Mouse (Mus musculus): Measurements from ENCODE around the gene Pla2g2c. TPM values are rescaled to one million over a fixed set of nuclear protein-coding genes. Genes with fewer than 3 reads are reported as not detected.
A peak's percentile ranks its signal among the peaks of the same experiment; 100 is the strongest.

The Pla2g2c gene
- polyA plus RNA-seq, 1 experiment from 2014 or later: 0.25 TPM

GRCm38 (mm10) chr4:138710633-138711032 lies 14.0 kb upstream of the Pla2g2c start:
- 88% methylated on average over 11 of the region's 11 CpGs for WGBS
- Histone ChIP-seq H3K9ac (no peak overlapping the region), H3K9me3 (no peaks in the 10 kb centered on the region)

DNA sequence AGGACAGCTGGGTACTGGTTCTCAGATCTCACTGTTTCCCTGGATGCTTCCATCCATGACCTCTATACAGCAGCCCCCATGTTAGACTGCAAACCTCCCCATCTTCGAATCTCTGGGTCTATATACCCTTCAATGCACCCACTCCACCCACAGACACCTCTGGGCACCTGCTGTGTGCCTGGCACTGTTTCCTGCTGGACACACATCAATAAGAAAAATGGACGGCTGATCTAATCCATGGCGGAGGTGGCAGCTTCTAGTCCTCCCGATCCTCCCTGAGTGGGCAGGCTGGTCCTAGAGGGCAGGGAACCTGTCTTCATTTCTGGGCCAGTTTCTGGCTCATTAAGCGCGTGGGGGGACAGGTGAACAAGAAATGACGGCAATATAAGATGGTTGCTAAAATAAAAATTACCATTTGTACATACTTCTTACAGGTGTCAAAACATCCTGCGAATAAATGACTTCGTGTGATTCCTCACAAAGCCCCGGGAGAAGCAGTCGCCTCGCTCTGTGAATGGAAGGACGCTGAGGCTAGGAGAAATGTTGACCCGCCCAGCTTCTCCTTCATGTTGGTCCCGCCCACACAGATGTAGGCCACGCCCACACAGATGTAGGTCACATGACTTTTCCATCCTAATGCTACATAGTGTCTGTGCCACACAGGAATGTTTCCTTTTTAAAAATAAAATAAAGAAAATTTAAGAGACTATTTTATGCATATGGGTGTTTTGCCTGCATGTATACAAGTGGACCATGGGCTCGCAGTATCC lies 13.4 kb upstream of the Pla2g2c start:
- WGBS: 64% methylated on average over 17 of the region's 17 CpGs
- H3K4me1 ChIP-seq (replicated peaks): no peaks in the 10 kb centered on the region
- H3K4me3 ChIP-seq (replicated peaks): no peak overlapping the region
- H3K27me3 ChIP-seq (replicated peaks): no peaks in the 10 kb centered on the region
- H3K4me2 ChIP-seq (replicated peaks): no peak overlapping the region
- ATAC-seq: no peak
- H3K27ac ChIP-seq: no peak overlapping the region
- H3K9me3 ChIP-seq: no peaks in the 10 kb centered on the region
- H3K36me3 ChIP-seq: no peaks in the 10 kb centered on the region
- H3K9ac ChIP-seq: no peak overlapping the region

More at GRCm38 (mm10) chr4:138710633-138711032, 14.0 kb upstream of the Pla2g2c start:
- ATAC-seq: no peak
- Histone ChIP-seq H3K27ac (no peak overlapping the region), H3K4me2 (replicated peaks) (no peak overlapping the region), H3K4me3 (replicated peaks) (no peak overlapping the region), H3K27me3 (replicated peaks) (no peaks in the 10 kb centered on the region), H3K36me3 (no peaks in the 10 kb centered on the region), H3K4me1 (replicated peaks) (no peaks in the 10 kb centered on the region)

GRCm38 (mm10) chr4:138712096-138712495 lies 12.5 kb upstream of the Pla2g2c start:
- WGBS: 75% methylated on average over 11 of the region's 11 CpGs
- Histone ChIP-seq H3K27ac (no peak overlapping the region), H3K27me3 (replicated peaks) (no peaks in the 10 kb centered on the region), H3K4me3 (replicated peaks) (no peak overlapping the region), H3K4me2 (replicated peaks) (no peak overlapping the region), H3K9me3 (no peaks in the 10 kb centered on the region), H3K4me1 (replicated peaks) (no peaks in the 10 kb centered on the region), H3K36me3 (no peaks in the 10 kb centered on the region), H3K9ac (no peak overlapping the region)
- no peak for ATAC-seq

- Histone ChIP-seq H3K27ac (no peak overlapping the region), H3K9ac (no peak overlapping the region), H3K27me3 (replicated peaks) (no peaks in the 10 kb centered on the region), H3K4me1 (replicated peaks) (no peaks in the 10 kb centered on the region), H3K4me2 (replicated peaks) (no peak overlapping the region), H3K36me3 (no peaks in the 10 kb centered on the region), H3K4me3 (replicated peaks) (no peak overlapping the region), H3K9me3 (no peaks in the 10 kb centered on the region)
- ATAC-seq: no peak
- 75% methylated on average over 8 of the region's 8 CpGs for WGBS
Measured at GRCm38 (mm10) chr4:138712621-138713020, 12.0 kb upstream of the Pla2g2c start.

DNA sequence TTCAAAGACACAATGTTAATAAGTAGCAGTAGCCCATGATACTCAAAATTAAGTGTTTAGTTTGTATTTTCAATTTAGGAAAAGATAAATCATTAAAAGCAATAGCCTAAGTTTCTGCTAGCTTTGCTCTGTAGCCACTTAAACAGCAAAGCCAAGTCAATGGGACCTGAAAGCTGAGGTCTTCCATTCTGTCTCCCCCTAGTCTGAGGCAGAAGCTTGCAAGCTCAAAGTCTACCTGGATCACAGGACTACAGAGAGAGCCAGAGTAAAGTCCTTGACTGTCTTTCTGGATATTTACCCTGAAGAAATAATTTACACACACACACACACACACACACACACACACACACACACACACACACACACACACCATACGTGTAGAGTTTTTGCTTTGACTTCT lies 10.4 kb upstream of the Pla2g2c start:
- Histone ChIP-seq H3K4me1 (replicated peaks) (no peaks in the 10 kb centered on the region), H3K4me3 (replicated peaks) (no peak overlapping the region), H3K27ac (no peak overlapping the region), H3K36me3 (no peaks in the 10 kb centered on the region), H3K27me3 (replicated peaks) (no peaks in the 10 kb centered on the region), H3K9ac (no peak overlapping the region), H3K4me2 (replicated peaks) (no peak overlapping the region), H3K9me3 (no peaks in the 10 kb centered on the region)
- no peak for ATAC-seq
- 84% methylated on average over 1 of the region's 1 CpGs for WGBS

- WGBS: 78% methylated on average over 9 of the region's 9 CpGs
Measured at GRCm38 (mm10) chr4:138716697-138717096, 7.9 kb upstream of the Pla2g2c start.

DNA sequence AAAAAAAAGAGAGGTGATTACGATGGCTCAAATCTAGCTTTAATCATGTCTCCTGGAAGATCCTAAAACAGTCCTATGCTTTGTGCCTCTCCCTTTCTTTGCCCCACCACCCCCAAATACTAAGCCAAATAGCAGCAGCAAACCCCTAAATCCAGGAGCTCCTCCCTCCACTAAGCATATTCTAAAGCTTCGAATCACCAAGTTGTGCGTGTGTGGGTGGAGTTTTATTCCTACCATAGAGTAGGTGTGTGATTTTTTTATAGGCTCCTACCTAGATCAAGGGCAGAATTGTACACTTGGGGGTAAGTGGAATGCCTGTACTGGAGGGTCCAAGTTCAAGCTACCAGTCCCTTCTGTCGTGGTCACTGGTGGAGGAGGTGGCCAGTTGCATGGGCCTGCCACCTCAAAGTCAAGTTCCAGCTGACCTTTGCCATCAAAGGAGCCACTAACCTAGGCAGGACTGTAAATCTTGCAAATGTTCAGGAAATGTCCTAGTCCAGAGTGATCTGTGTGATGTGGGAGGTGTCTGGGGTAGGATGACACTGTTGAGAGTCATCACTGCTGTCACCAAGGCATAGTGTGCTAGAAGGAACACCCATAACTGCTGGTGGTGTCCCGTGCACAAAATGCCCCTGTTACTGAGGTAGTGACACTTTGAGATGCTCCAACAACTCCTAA lies 5.9 kb upstream of the Pla2g2c start:
- Histone ChIP-seq H3K4me3 (replicated peaks) (no peak overlapping the region), H3K4me2 (replicated peaks) (no peak overlapping the region), H3K9me3 (no peaks in the 10 kb centered on the region), H3K27me3 (replicated peaks) (no peaks in the 10 kb centered on the region), H3K36me3 (no peaks in the 10 kb centered on the region), H3K9ac (no peak overlapping the region), H3K4me1 (replicated peaks) (peaks cover 5% of the 10 kb centered on the region; the same call in 1 of the 2 replicates), H3K27ac (no peak overlapping the region)
- 78% methylated on average over 5 of the region's 5 CpGs for WGBS
- no peak for ATAC-seq

More at GRCm38 (mm10) chr4:138716697-138717096, 7.9 kb upstream of the Pla2g2c start:
- Histone ChIP-seq H3K36me3 (no peaks in the 10 kb centered on the region), H3K9ac (no peak overlapping the region), H3K27me3 (replicated peaks) (no peaks in the 10 kb centered on the region), H3K4me3 (replicated peaks) (no peak overlapping the region), H3K4me1 (replicated peaks) (0 out of 2 replicates have a peak, but pooled peaks cover under 1% of the 10 kb centered on the region), H3K27ac (no peak overlapping the region), H3K9me3 (no peaks in the 10 kb centered on the region), H3K4me2 (replicated peaks) (no peak overlapping the region)
- ATAC-seq: no peak

DNA sequence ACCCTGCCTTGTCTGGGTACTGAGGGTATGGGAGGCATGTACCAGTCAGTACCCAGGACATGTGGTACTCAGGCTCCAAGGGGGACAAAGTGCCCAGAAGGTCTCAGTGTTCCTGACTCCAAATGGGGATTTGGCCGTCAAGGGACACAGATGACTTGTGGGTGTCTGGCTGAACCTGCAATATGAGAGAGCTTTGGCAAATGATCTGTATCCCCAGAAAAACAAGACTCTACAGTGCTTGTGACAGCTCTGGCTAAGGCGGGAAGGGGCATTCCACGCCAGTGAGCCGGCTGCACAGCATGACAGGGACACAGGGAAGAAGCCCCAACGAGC lies 5.4 kb upstream of the Pla2g2c start:
- 80% methylated on average over 5 of the region's 5 CpGs for WGBS

DNA sequence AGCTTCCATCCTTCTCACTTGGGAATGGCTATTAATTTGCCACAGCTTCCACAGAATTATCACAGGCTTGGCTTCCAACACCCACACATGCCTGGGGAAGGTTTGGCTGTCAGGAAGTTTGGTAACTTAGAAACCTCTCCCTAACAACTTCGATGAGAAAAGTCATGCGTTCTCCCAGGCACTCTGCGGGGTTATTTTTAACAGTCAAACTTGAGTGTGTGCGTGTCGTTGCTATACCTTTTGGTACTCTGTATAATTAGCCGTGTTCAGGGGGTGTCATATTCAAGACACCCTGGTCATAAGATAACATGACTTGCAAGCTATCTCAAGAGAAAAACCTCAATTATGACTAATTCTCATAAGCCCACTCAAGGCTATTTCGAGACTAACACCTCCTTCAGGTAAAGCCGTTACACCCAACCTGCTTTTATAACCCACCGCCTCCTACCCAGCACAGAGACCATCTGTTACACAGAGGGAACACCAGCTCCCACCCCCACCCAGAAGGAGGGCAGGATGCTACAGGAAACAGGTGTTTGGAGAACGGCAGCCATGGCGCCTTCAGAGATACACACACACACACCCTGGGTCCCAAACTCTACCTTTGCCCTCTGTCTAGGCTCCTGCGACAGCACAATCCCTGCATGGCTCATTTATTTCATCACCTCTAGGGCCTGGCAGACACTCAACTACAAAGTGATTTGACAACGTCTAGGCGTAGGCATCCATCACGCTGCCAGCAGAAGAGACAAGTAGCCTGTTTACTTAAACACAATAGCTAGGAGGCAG lies 905 bp upstream of the Pla2g2c start:
- H3K4me2 ChIP-seq (replicated peaks): no peak overlapping the region

More for the DNA sequence above, 5.4 kb upstream of the Pla2g2c start:
- no peak overlapping the region for H3K4me3 ChIP-seq (replicated peaks)
- H3K9me3 ChIP-seq: no peaks in the 10 kb centered on the region
- peaks cover 10% of the 10 kb centered on the region; the same call in 1 of the 2 replicates for H3K4me1 ChIP-seq (replicated peaks)
- H3K27ac ChIP-seq: no peak overlapping the region
- H3K9ac ChIP-seq: no peak overlapping the region
- H3K36me3 ChIP-seq: no peaks in the 10 kb centered on the region
- H3K27me3 ChIP-seq (replicated peaks): no peaks in the 10 kb centered on the region
- no peak overlapping the region for H3K4me2 ChIP-seq (replicated peaks)
- ATAC-seq: no peak

DNA sequence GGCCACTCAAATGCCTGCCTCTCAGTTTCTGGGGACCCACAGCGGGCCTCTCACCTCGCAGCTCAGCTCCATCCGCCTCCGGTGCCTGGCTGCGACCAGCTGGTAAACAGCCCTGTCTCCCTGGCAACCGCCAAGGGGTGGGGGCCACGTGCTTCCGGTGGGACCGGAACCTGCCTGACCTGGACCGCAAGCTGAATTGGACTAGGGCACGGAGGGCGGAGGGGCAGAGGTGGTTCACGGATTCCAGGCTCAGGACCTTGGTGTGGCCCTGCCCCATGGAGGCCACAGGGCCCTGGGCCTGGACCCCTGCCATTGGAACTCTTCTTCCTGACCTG lies 502 bp downstream of the Pla2g2c start:
- Histone ChIP-seq H3K27ac (peak overlapping the region; percentile 38; the same call in 1 of the 2 replicates), H3K9me3 (no peaks in the 10 kb centered on the region), H3K4me1 (replicated peaks) (peaks cover 23% of the 10 kb centered on the region), H3K4me3 (replicated peaks) (peak overlapping the region; percentile 22; the same call in 1 of the 2 replicates), H3K4me2 (replicated peaks) (peak overlapping the region; percentile 60), H3K36me3 (no peaks in the 10 kb centered on the region), H3K9ac (no peak overlapping the region), H3K27me3 (replicated peaks) (no peaks in the 10 kb centered on the region)
- ATAC-seq: peak; percentile 85
- 6% methylated on average over 13 of the region's 13 CpGs for WGBS

More for the DNA sequence above, 905 bp upstream of the Pla2g2c start:
- H3K4me1 ChIP-seq (replicated peaks): peaks cover 23% of the 10 kb centered on the region
- H3K27me3 ChIP-seq (replicated peaks): no peaks in the 10 kb centered on the region
- no peak overlapping the region for H3K27ac ChIP-seq
- WGBS: 50% methylated on average over 15 of the region's 15 CpGs
- H3K9me3 ChIP-seq: no peaks in the 10 kb centered on the region
- no peaks in the 10 kb centered on the region for H3K36me3 ChIP-seq
- H3K4me3 ChIP-seq (replicated peaks): no peak overlapping the region
- peak; percentile 40; the same call in 1 of the 2 replicates for ATAC-seq
- no peak overlapping the region for H3K9ac ChIP-seq

GRCm38 (mm10) chr4:138725751-138726150 lies 1.2 kb downstream of the Pla2g2c start:
- whole genome bisulfite sequencing: 80% methylated on average over 5 of the region's 5 CpGs
- Histone ChIP-seq H3K4me1 (replicated peaks) (peaks cover 23% of the 10 kb centered on the region), H3K27ac (no peak overlapping the region), H3K36me3 (no peaks in the 10 kb centered on the region), H3K9ac (no peak overlapping the region), H3K4me2 (replicated peaks) (no peak overlapping the region), H3K4me3 (replicated peaks) (no peak overlapping the region), H3K9me3 (no peaks in the 10 kb centered on the region), H3K27me3 (replicated peaks) (no peaks in the 10 kb centered on the region)
- ATAC-seq: no peak

- H3K9me3 ChIP-seq: no peaks in the 10 kb centered on the region
- H3K9ac ChIP-seq: no peak overlapping the region
- no peak overlapping the region for H3K4me2 ChIP-seq (replicated peaks)
- ATAC-seq: no peak
- 56% methylated on average over 9 of the region's 9 CpGs for WGBS
- no peak overlapping the region for H3K27ac ChIP-seq
- peaks cover 14% of the 10 kb centered on the region for H3K4me1 ChIP-seq (replicated peaks)
- H3K36me3 ChIP-seq: no peaks in the 10 kb centered on the region
- no peaks in the 10 kb centered on the region for H3K27me3 ChIP-seq (replicated peaks)
- no peak overlapping the region for H3K4me3 ChIP-seq (replicated peaks)
Measured at GRCm38 (mm10) chr4:138729018-138729703, 4.6 kb downstream of the Pla2g2c start.
